Mouse (Mus musculus) hindbrain, embryonic 16.5 days (tissue): Measurements from ENCODE around the gene Rin3. TPM values are rescaled to one million over a fixed set of nuclear protein-coding genes. Genes with fewer than 3 reads are reported as not detected.

Experiments used
- ATAC-seq: fragments of 200-750 bp; cut with Nextera tagmentation; 2 replicates; pipeline ENCODE4 v1.8.0; 2017; ENCODE audit warnings: moderate TSS enrichment, moderate library complexity
- H3K27ac ChIP-seq: fragments of 300-500 bp; sonication (generic); 2 replicates; pipeline ENCODE4 v1.5.1; 2014; ENCODE audit warnings: low read depth, mild to moderate bottlenecking, control low read depth, low read length, moderate library complexity
- H3K27me3 ChIP-seq: fragments of 300-500 bp; sonication (generic); replicated peaks from 2 replicates; pipeline ENCODE4 v1.6.1; 2014; ENCODE audit warnings: low read length; ENCODE audit not compliant: control insufficient read depth, insufficient read depth
- H3K36me3 ChIP-seq: fragments of 300-500 bp; sonication (generic); 2 replicates; pipeline ENCODE4 v1.6.1; 2014; ENCODE audit warnings: mild to moderate bottlenecking, low read length, moderate library complexity, mixed read lengths; ENCODE audit not compliant: control insufficient read depth, insufficient read depth
- H3K4me1 ChIP-seq: fragments of 300-500 bp; sonication (generic); 2 replicates; pipeline ENCODE4 v1.6.1; 2014; ENCODE audit warnings: low read depth, low read length; ENCODE audit not compliant: control insufficient read depth, insufficient read depth
- H3K4me2 ChIP-seq: fragments of 300-500 bp; sonication (generic); 2 replicates; pipeline ENCODE4 v1.6.1; 2014; ENCODE audit warnings: mild to moderate bottlenecking, low read length, control low read depth, moderate library complexity
- H3K4me3 ChIP-seq: fragments of 300-500 bp; sonication (generic); 2 replicates; pipeline ENCODE4 v1.5.1; 2014; ENCODE audit warnings: mild to moderate bottlenecking, low read length, control low read depth, moderate library complexity
- H3K9ac ChIP-seq: fragments of 300-500 bp; sonication (generic); 2 replicates; pipeline ENCODE4 v1.6.1; 2014; ENCODE audit warnings: low read depth, mild to moderate bottlenecking, control low read depth, low read length, moderate library complexity
- H3K9me3 ChIP-seq: fragments of 300-500 bp; sonication (generic); 2 replicates; pipeline ENCODE4 v1.6.1; 2014; ENCODE audit warnings: mild to moderate bottlenecking, low read length, moderate library complexity; ENCODE audit not compliant: control insufficient read depth
- WGBS: fragments of 180-500 bp; shearing (Covaris S2); extraction: QIAGEN DNeasy Blood & Tissue Kit; methylation state at CpG from one replicate; pipeline ENCODE4 v1.1.7; 2014; 5-methylcytosine and 5-hydroxymethylcytosine counted together
- polyA plus RNA-seq: library from polyadenylated mRNA; unstranded; fragments of >200 nt; fragmentation: Nextera tagmentation; extraction: Ambion mirVana; gene quantifications from 2 replicates; pipeline ENCODE4 v1.2.1, GENCODE M21; 2015

The Rin3 gene
- polyA plus RNA-seq, 1 experiment from 2014 or later, result 2.6 TPM

GRCm38 (mm10) chr12:102327525-102327924 is 44.7 kb downstream of the Rin3 start:
- no peaks in the 10 kb centered on the region; the same call in 1 of the 2 replicates for H3K4me1 ChIP-seq
- H3K9me3 ChIP-seq, result no peaks in the 10 kb centered on the region
- H3K4me2 ChIP-seq, result no peak overlapping the region
- no peak overlapping the region for H3K4me3 ChIP-seq
- no peaks in the 10 kb centered on the region for H3K36me3 ChIP-seq
- no peak overlapping the region for H3K9ac ChIP-seq
- H3K27ac ChIP-seq, result no peak overlapping the region
- WGBS, result 59% methylated on average over 4 of the region's 4 CpGs
- H3K27me3 ChIP-seq, result no peaks in the 10 kb centered on the region
- no peak for ATAC-seq

- 93% methylated on average over 4 of the region's 4 CpGs for WGBS
- Histone ChIP-seq H3K27me3 (no peaks in the 10 kb centered on the region), H3K9me3 (no peaks in the 10 kb centered on the region), H3K4me3 (no peak overlapping the region), H3K9ac (no peak overlapping the region), H3K36me3 (no peaks in the 10 kb centered on the region), H3K4me1 (no peaks in the 10 kb centered on the region; the same call in 1 of the 2 replicates), H3K4me2 (no peak overlapping the region), H3K27ac (no peak overlapping the region)
- no peak for ATAC-seq
These were observed 45.2 kb downstream of the Rin3 start for GRCm38 (mm10) chr12:102328090-102328489.

DNA sequence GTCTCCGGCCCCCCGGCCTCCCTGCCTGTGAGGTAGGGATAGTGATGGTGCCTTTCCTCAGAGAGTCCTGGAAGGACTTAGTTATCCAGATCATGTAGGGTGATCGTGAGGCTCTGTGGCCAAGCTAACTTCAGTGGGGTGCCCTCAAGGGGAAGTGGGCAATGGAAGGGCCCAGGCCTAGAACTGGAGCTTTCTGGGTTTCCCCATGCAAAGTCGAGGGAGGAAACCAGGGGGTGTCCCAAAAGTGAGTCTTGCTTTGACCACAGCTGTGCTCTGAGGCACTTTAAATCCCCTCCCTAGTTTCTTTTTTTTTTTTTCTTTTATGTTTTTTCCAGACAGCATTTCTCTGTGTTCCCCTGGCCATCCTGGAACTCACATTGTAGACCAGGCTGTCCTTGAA is 47.3 kb downstream of the Rin3 start:
- H3K9me3 ChIP-seq, result no peaks in the 10 kb centered on the region
- H3K9ac ChIP-seq, result no peak overlapping the region
- no peaks in the 10 kb centered on the region for H3K36me3 ChIP-seq
- H3K27ac ChIP-seq, result no peak overlapping the region
- no peaks in the 10 kb centered on the region for H3K27me3 ChIP-seq
- no peak for ATAC-seq
- 90% methylated on average over 4 of the region's 4 CpGs for WGBS
- H3K4me1 ChIP-seq, result no peaks in the 10 kb centered on the region; the same call in 1 of the 2 replicates
- no peak overlapping the region for H3K4me3 ChIP-seq
- no peak overlapping the region for H3K4me2 ChIP-seq

DNA sequence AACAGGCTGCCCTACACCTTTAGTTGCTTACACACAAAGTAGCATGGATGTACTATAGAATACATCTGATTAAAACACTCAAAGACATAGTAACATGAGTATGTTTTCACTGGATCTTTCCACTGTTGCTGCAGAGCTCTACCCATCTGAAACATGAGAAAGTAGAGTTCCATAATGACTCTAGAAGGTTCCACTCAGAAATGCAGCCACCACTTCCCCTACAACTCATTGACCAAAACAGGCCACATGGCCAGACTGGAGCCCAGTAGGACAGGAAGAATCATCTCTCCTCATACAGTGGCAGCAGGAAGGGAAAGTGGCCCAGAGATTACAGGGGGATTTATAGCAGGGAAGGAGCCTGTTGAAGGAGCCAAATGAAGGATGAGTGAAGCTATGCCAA is 47.9 kb downstream of the Rin3 start:
- Histone ChIP-seq H3K27me3 (no peaks in the 10 kb centered on the region), H3K4me2 (no peak overlapping the region), H3K9me3 (no peaks in the 10 kb centered on the region), H3K36me3 (no peaks in the 10 kb centered on the region), H3K4me1 (no peaks in the 10 kb centered on the region; the same call in 1 of the 2 replicates), H3K4me3 (no peak overlapping the region), H3K27ac (no peak overlapping the region), H3K9ac (no peak overlapping the region)
- ATAC-seq, result no peak

DNA sequence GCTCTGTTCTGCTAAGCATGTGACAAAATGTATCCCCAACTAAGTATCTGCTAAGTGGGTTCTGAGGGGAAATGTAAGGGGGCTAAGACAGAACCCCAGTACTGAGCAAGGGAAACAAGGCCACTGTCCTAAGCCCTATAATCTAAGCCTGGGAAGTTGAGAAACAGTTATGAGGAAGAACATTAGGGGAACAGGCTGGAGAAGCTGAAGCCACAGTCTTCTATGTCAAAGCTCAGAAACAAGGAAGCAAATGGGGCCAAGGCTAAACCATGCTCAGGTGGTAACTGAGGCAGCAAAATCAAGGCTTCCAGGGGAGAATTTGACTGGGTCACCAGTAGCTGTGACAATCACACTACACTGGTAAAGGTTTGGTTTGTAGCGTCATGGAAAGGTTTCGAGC is 50.3 kb downstream of the Rin3 start:
- ATAC-seq, result no peak
- H3K9me3 ChIP-seq, result no peaks in the 10 kb centered on the region
- H3K4me1 ChIP-seq, result no peaks in the 10 kb centered on the region
- H3K36me3 ChIP-seq, result no peaks in the 10 kb centered on the region
- no peak overlapping the region for H3K27ac ChIP-seq
- H3K27me3 ChIP-seq, result no peaks in the 10 kb centered on the region
- no peak overlapping the region for H3K9ac ChIP-seq
- 97% methylated on average over 2 of the region's 2 CpGs for WGBS
- no peak overlapping the region for H3K4me3 ChIP-seq
- no peak overlapping the region for H3K4me2 ChIP-seq

GRCm38 (mm10) chr12:102339085-102339484 is 56.2 kb downstream of the Rin3 start:
- ATAC-seq, result no peak
- Histone ChIP-seq H3K27ac (no peak overlapping the region), H3K4me1 (no peaks in the 10 kb centered on the region), H3K27me3 (no peaks in the 10 kb centered on the region), H3K4me3 (no peak overlapping the region), H3K9ac (no peak overlapping the region), H3K36me3 (no peaks in the 10 kb centered on the region), H3K9me3 (no peaks in the 10 kb centered on the region), H3K4me2 (no peak overlapping the region)
- WGBS, result 80% methylated on average over 2 of the region's 2 CpGs

GRCm38 (mm10) chr12:102340471-102340870 is 57.6 kb downstream of the Rin3 start:
- no peaks in the 10 kb centered on the region for H3K4me1 ChIP-seq
- H3K9me3 ChIP-seq, result no peaks in the 10 kb centered on the region
- H3K27ac ChIP-seq, result no peak overlapping the region
- no peak overlapping the region for H3K9ac ChIP-seq
- H3K27me3 ChIP-seq, result no peaks in the 10 kb centered on the region
- no peak overlapping the region for H3K4me2 ChIP-seq
- no peaks in the 10 kb centered on the region for H3K36me3 ChIP-seq
- WGBS, result 93% methylated on average over 6 of the region's 6 CpGs
- H3K4me3 ChIP-seq, result no peak overlapping the region
- no peak for ATAC-seq

- Histone ChIP-seq H3K9ac (no peak overlapping the region), H3K4me3 (no peak overlapping the region), H3K36me3 (no peaks in the 10 kb centered on the region), H3K4me1 (no peaks in the 10 kb centered on the region), H3K27ac (no peak overlapping the region), H3K4me2 (no peak overlapping the region), H3K27me3 (no peaks in the 10 kb centered on the region), H3K9me3 (no peaks in the 10 kb centered on the region)
- ATAC-seq, result no peak
- 59% methylated on average over 2 of the region's 2 CpGs for WGBS
These were observed 59.3 kb downstream of the Rin3 start for GRCm38 (mm10) chr12:102342147-102342546.

GRCm38 (mm10) chr12:102342602-102343001 is 59.8 kb downstream of the Rin3 start:
- Histone ChIP-seq H3K9me3 (no peaks in the 10 kb centered on the region), H3K36me3 (no peaks in the 10 kb centered on the region), H3K27me3 (no peaks in the 10 kb centered on the region), H3K4me1 (no peaks in the 10 kb centered on the region), H3K9ac (no peak overlapping the region), H3K27ac (no peak overlapping the region), H3K4me2 (no peak overlapping the region), H3K4me3 (no peak overlapping the region)
- ATAC-seq, result no peak
- WGBS, result 73% methylated on average over 3 of the region's 3 CpGs
